In genomic region chr4:40971744-40972143, GRCm38 (mm10) we compare ENCODE assay signal across 9 mouse cellular contexts. TPM values are rescaled to one million over a fixed set of nuclear protein-coding genes. Genes with fewer than 3 reads are reported as not detected.
DNase-seq lines count a peak whose midpoint lies in the region; ATAC-seq lines count a peak whose summit lies in the region.
"Had no signal": no experiment of that assay in that cellular context is flagged by ENCODE, and none has a peak within 500 bp of the region (broad histone marks: within the 10 kb centered on the region; RNA-seq: fewer than 3 reads in every experiment).

No protein-coding gene starts in this region.

- H3K27me3 ChIP-seq in splenic B cell, adult 2 months (ENCODE audit: control insufficient read depth, insufficient read depth, low read length, poor library complexity, severe bottlenecking), result no peaks in the 10 kb centered on the region

- peak; percentile 58 for ATAC-seq in granulocyte monocyte progenitor cell, adult 5-6 weeks (replicated peaks; ENCODE audit: poor library complexity, severe bottlenecking)
- ATAC-seq in megakaryocyte progenitor cell, adult 5-6 weeks (replicated peaks; ENCODE audit: poor library complexity), result peak; percentile 69

- H3K36me3 ChIP-seq in splenic B cell, adult 2 months (ENCODE audit: control insufficient read depth, insufficient read depth, low read length, poor library complexity, severe bottlenecking), result peaks cover 3% of the 10 kb centered on the region; the same call in 1 of the 2 replicates

- DNase-seq in urinary bladder, postnatal 14 days (ENCODE audit: low spot score), result peak; percentile 16
- DNase-seq in urinary bladder, postnatal 10 days (ENCODE audit: low spot score), result no peak
- peak; percentile 63 for DNase-seq in c-Kit-positive CD71-negative TER-119-negative erythroid progenitor cells, embryonic 14.5 days (ENCODE audit: low read depth)
- DNase-seq in kidney, postnatal 25 days, result peak; percentile 24 to 54
- peak; percentile 80 for DNase-seq in splenic B cell, adult 2 months (ENCODE audit: low read depth, low spot score)
- DNase-seq in urinary bladder, adult 18-20 months (ENCODE audit: low spot score in 2 of 2), result no peak

RNA-seq across cellular contexts. Expression of gene Nfx1, which starts 1.0 kb away (rescaled TPM):
- total RNA-seq in granulocyte monocyte progenitor cell, adult 5-6 weeks (2014; fragmentation: Nextera tagmentation), result 60.0 and 67.3 TPM in 2 replicates
- total RNA-seq in granulocyte monocyte progenitor cell, adult 5-6 weeks (2017), result 63.7 and 66.7 TPM in 2 replicates
- 47.5 and 51.8 TPM in 2 replicates for total RNA-seq in megakaryocyte progenitor cell, adult 5-6 weeks (2015)
- total RNA-seq in megakaryocyte progenitor cell, adult 5-6 weeks (2017), result 70.5 and 71.5 TPM in 2 replicates

RNA-seq across cellular contexts. Expression of gene Chmp5, which starts 23.5 kb away (rescaled TPM):
- 29.9 and 35.6 TPM in 2 replicates for total RNA-seq in granulocyte monocyte progenitor cell, adult 5-6 weeks (2014; fragmentation: Nextera tagmentation)
- total RNA-seq in granulocyte monocyte progenitor cell, adult 5-6 weeks (2017), result 57.8 and 87.8 TPM in 2 replicates
- total RNA-seq in megakaryocyte progenitor cell, adult 5-6 weeks (2015), result 52.0 and 55.4 TPM in 2 replicates
- total RNA-seq in megakaryocyte progenitor cell, adult 5-6 weeks (2017), result 81.4 and 87.2 TPM in 2 replicates

RNA-seq across cellular contexts. Expression of gene Bag1, which starts 23.6 kb away (rescaled TPM):
- 135 and 146 TPM in 2 replicates for total RNA-seq in granulocyte monocyte progenitor cell, adult 5-6 weeks (2014; fragmentation: Nextera tagmentation)
- 325 and 367 TPM in 2 replicates for total RNA-seq in granulocyte monocyte progenitor cell, adult 5-6 weeks (2017)
- 163 and 167 TPM in 2 replicates for total RNA-seq in megakaryocyte progenitor cell, adult 5-6 weeks (2015)
- total RNA-seq in megakaryocyte progenitor cell, adult 5-6 weeks (2017), result 361 and 403 TPM in 2 replicates

RNA-seq across cellular contexts. Expression of gene Spink4, which starts 51.9 kb away (rescaled TPM):
- not detected in 2 replicates for total RNA-seq in granulocyte monocyte progenitor cell, adult 5-6 weeks (2014; fragmentation: Nextera tagmentation)
- total RNA-seq in granulocyte monocyte progenitor cell, adult 5-6 weeks (2017), result not detected in 2 replicates
- total RNA-seq in megakaryocyte progenitor cell, adult 5-6 weeks (2015), result not detected in 2 replicates
- not detected in 2 replicates for total RNA-seq in megakaryocyte progenitor cell, adult 5-6 weeks (2017)
- total RNA-seq: left cerebral cortex, adult 18-20 months had no signal

Comparison
In these comparisons a context has a peak if more than half of its experiments do, and no peak if none do; other contexts are left out.
1. DNase-seq: peak in urinary bladder, postnatal 14 days (single experiment), c-Kit-positive CD71-negative TER-119-negative erythroid progenitor cells, embryonic 14.5 days (single experiment), kidney, postnatal 25 days (2 of 2) and splenic B cell, adult 2 months (single experiment); none in urinary bladder, postnatal 10 days (single experiment) and urinary bladder, adult 18-20 months (0 of 2).